Mouse (Mus musculus) heart, embryonic 11.5 days (tissue): Measurements from ENCODE around the gene Olfr459. TPM values are rescaled to one million over a fixed set of nuclear protein-coding genes. Genes with fewer than 3 reads are reported as not detected.

ENCODE experiments used
- polyA plus RNA-seq: library from polyadenylated mRNA; unstranded; fragments of >200 nt; fragmentation: Nextera tagmentation; extraction: Ambion mirVana; gene quantifications from 2 replicates; pipeline ENCODE4 v1.2.1, GENCODE M21; 2014

The Olfr459 gene
- polyA plus RNA-seq, 1 experiment from 2014 or later: not detected

Other genes with a start within 250 kb of the Olfr459 start
- gene Ephb6, start 169.7 kb downstream of the Olfr459 start, polyA plus RNA-seq: 3.7 and 4.2 TPM in 2 replicates
- not detected in 2 replicates for gene Trpv6, start 138.8 kb downstream of the Olfr459 start, polyA plus RNA-seq
- not detected in 2 replicates for gene Trpv5, start 94.4 kb downstream of the Olfr459 start, polyA plus RNA-seq
- gene Llcfc1, start 90.7 kb downstream of the Olfr459 start, polyA plus RNA-seq: not detected in 2 replicates
- gene Kel, start 70.8 kb downstream of the Olfr459 start, polyA plus RNA-seq: 41.0 and 53.1 TPM in 2 replicates
- not detected in 2 replicates for gene Pip, start 72.4 kb upstream of the Olfr459 start, polyA plus RNA-seq
- not detected in 2 replicates for gene Sval2, start 77.8 kb upstream of the Olfr459 start, polyA plus RNA-seq
- not detected in 2 replicates for gene Sval1, start 176.5 kb upstream of the Olfr459 start, polyA plus RNA-seq
- gene Sval3, start 193.0 kb upstream of the Olfr459 start, polyA plus RNA-seq: not detected in 2 replicates